8 mouse cellular contexts compared by ENCODE assay signal in genomic region chr5:21672812-21673635, GRCm38 (mm10). TPM values are rescaled to one million over a fixed set of nuclear protein-coding genes. Genes with fewer than 3 reads are reported as not detected.
A peak's percentile ranks its signal among the peaks of the same experiment; 100 is the strongest.
DNase-seq lines count a peak whose midpoint lies in the region; ATAC-seq and TF ChIP-seq lines count a peak whose summit lies in the region.

No protein-coding gene starts in this region.

- no peak overlapping the region for H3K9ac ChIP-seq in forebrain, embryonic 11.5 days (ENCODE audit: low read length)
- no peak overlapping the region for H3K9ac ChIP-seq in forebrain, embryonic 14.5 days (ENCODE audit: low read length)
- H3K9ac ChIP-seq in embryonic facial prominence, embryonic 12.5 days, result no peak overlapping the region
- H3K9ac ChIP-seq in limb, embryonic 11.5 days (ENCODE audit: low read length), result no peak overlapping the region

- H3K27me3 ChIP-seq in forebrain, embryonic 11.5 days (ENCODE audit: control insufficient read depth, insufficient read depth, low read length), result no peaks in the 10 kb centered on the region
- H3K27me3 ChIP-seq in forebrain, embryonic 14.5 days (replicated peaks; ENCODE audit: control insufficient read depth, insufficient read depth, low read length), result no peaks in the 10 kb centered on the region
- no peaks in the 10 kb centered on the region for H3K27me3 ChIP-seq in embryonic facial prominence, embryonic 12.5 days
- H3K27me3 ChIP-seq in limb, embryonic 11.5 days (ENCODE audit: control insufficient read depth, insufficient read depth, low read length), result no peaks in the 10 kb centered on the region
- H3K27me3 ChIP-seq in small intestine, adult 2 months (ENCODE audit: control insufficient read depth, insufficient read depth, low read length), result no peaks in the 10 kb centered on the region

- 68% methylated on average over 23 of the region's 23 CpGs for whole genome bisulfite sequencing in forebrain, embryonic 11.5 days
- WGBS in forebrain, embryonic 14.5 days, result 62% methylated on average over 23 of the region's 23 CpGs
- WGBS in embryonic facial prominence, embryonic 12.5 days, result 36% methylated on average over 23 of the region's 23 CpGs
- WGBS in limb, embryonic 11.5 days, result 45% methylated on average over 23 of the region's 23 CpGs
- 11% methylated on average over 23 of the region's 23 CpGs for WGBS in small intestine, adult 2 months

- ATAC-seq in forebrain, embryonic 11.5 days (replicated peaks; ENCODE audit: low FRiP score), result 0 out of 2 replicates have a peak, but pooled peaks have one; percentile 58
- no peak for ATAC-seq in forebrain, embryonic 14.5 days
- ATAC-seq in embryonic facial prominence, embryonic 12.5 days (ENCODE audit: insufficient number of reproducible peaks, insufficient read depth, low FRiP score, low TSS enrichment), result no peak
- peak; percentile 67; the same call in 1 of the 2 replicates for ATAC-seq in limb, embryonic 11.5 days (ENCODE audit: insufficient number of reproducible peaks, low FRiP score, low TSS enrichment, low read depth)

- TF ChIP-seq POLR2A in small intestine, adult 2 months (IDR thresholded peaks at IDR 0.05; ENCODE audit: low read depth, low read length), result no peak

- no peak overlapping the region for H3K4me2 ChIP-seq in forebrain, embryonic 11.5 days (ENCODE audit: low read depth, low read length, severe bottlenecking)
- no peak overlapping the region for H3K4me2 ChIP-seq in forebrain, embryonic 14.5 days (ENCODE audit: low read length)
- H3K4me2 ChIP-seq in embryonic facial prominence, embryonic 12.5 days (replicated peaks), result peak overlapping the region; percentile 21; the same call in 1 of the 2 replicates
- peak overlapping the region; percentile 15; the same call in 1 of the 2 replicates for H3K4me2 ChIP-seq in limb, embryonic 11.5 days (ENCODE audit: low read depth, severe bottlenecking)

- DNase-seq in forebrain, embryonic 11.5 days (ENCODE audit: low spot score), result no peak
- no peak for DNase-seq in forebrain, embryonic 14.5 days (ENCODE audit: low spot score)
- DNase-seq in CD4-positive, CD25-positive, alpha-beta regulatory T cell, adult 2 months (ENCODE audit: low read depth, low spot score), result peak; percentile 68
- DNase-seq in limb, embryonic 11.5 days (ENCODE audit: low spot score), result peak; percentile 67
- no peak for DNase-seq in retina, postnatal 1 day
- no peak for DNase-seq in left cerebral cortex, adult 8-10 months (ENCODE audit: low spot score in 2 of 2)

- no peak overlapping the region for H3K27ac ChIP-seq in forebrain, embryonic 11.5 days (ENCODE audit: low read depth, low read length)
- H3K27ac ChIP-seq in forebrain, embryonic 14.5 days (ENCODE audit: low read depth, low read length), result no peak overlapping the region
- 0 out of 2 replicates have a peak overlapping the region, but pooled peaks have one; percentile 3 for H3K27ac ChIP-seq in embryonic facial prominence, embryonic 12.5 days
- H3K27ac ChIP-seq in limb, embryonic 11.5 days (replicated peaks; ENCODE audit: low read depth, low read length), result peak overlapping the region; percentile 59
- H3K27ac ChIP-seq in small intestine, adult 2 months (ENCODE audit: insufficient read depth, low read depth, low read length), result peak overlapping the region; percentile 69

- H3K4me3 ChIP-seq in forebrain, embryonic 11.5 days (ENCODE audit: low read depth, low read length), result no peak overlapping the region
- no peak overlapping the region for H3K4me3 ChIP-seq in forebrain, embryonic 14.5 days (ENCODE audit: low read depth, low read length)
- no peak overlapping the region for H3K4me3 ChIP-seq in embryonic facial prominence, embryonic 12.5 days
- H3K4me3 ChIP-seq in limb, embryonic 11.5 days (ENCODE audit: low read depth, low read length), result no peak overlapping the region
- H3K4me3 ChIP-seq in small intestine, adult 2 months (ENCODE audit: low read depth, low read length), result peak overlapping the region; percentile 47

- TF ChIP-seq CTCF in small intestine, adult 2 months (IDR thresholded peaks at IDR 0.05; ENCODE audit: extremely low read depth, insufficient read length, insufficient replicate concordance, low read depth, low read length), result no peak

- no peaks in the 10 kb centered on the region; the same call in 1 of the 2 replicates for H3K36me3 ChIP-seq in forebrain, embryonic 11.5 days (ENCODE audit: control insufficient read depth, insufficient read depth, low read length)
- H3K36me3 ChIP-seq in forebrain, embryonic 14.5 days (ENCODE audit: control insufficient read depth, insufficient read depth, low read length), result peaks cover 37% of the 10 kb centered on the region
- H3K36me3 ChIP-seq in embryonic facial prominence, embryonic 12.5 days, result peaks cover 15% of the 10 kb centered on the region
- H3K36me3 ChIP-seq in limb, embryonic 11.5 days (ENCODE audit: control insufficient read depth, insufficient read depth, low read length), result no peaks in the 10 kb centered on the region
- peaks cover 4% of the 10 kb centered on the region; the same call in 1 of the 2 replicates for H3K36me3 ChIP-seq in small intestine, adult 2 months (ENCODE audit: control insufficient read depth, insufficient read depth, low read length)

- no peaks in the 10 kb centered on the region; the same call in 1 of the 2 replicates for H3K9me3 ChIP-seq in forebrain, embryonic 11.5 days (ENCODE audit: control insufficient read depth, low read length)
- H3K9me3 ChIP-seq in forebrain, embryonic 14.5 days (replicated peaks; ENCODE audit: control insufficient read depth, low read length), result no peaks in the 10 kb centered on the region
- no peaks in the 10 kb centered on the region for H3K9me3 ChIP-seq in embryonic facial prominence, embryonic 12.5 days
- H3K9me3 ChIP-seq in limb, embryonic 11.5 days (ENCODE audit: control insufficient read depth, low read length), result no peaks in the 10 kb centered on the region

- 0 out of 2 replicates have a peak, but pooled peaks cover 2% of the 10 kb centered on the region for H3K4me1 ChIP-seq in forebrain, embryonic 11.5 days (replicated peaks; ENCODE audit: control insufficient read depth, insufficient read depth, low read length)
- H3K4me1 ChIP-seq in forebrain, embryonic 14.5 days (ENCODE audit: control insufficient read depth, insufficient read depth, low read length), result no peaks in the 10 kb centered on the region
- H3K4me1 ChIP-seq in embryonic facial prominence, embryonic 12.5 days, result no peaks in the 10 kb centered on the region
- H3K4me1 ChIP-seq in limb, embryonic 11.5 days (ENCODE audit: control insufficient read depth, insufficient read depth, low read length), result peaks cover 5% of the 10 kb centered on the region; the same call in 1 of the 2 replicates
- H3K4me1 ChIP-seq in small intestine, adult 2 months (ENCODE audit: control insufficient read depth, insufficient read depth, insufficient read length, low read length), result no peaks in the 10 kb centered on the region

RNA-seq across cellular contexts. Expression of gene Armc10, which starts 27.4 kb away (rescaled TPM):
- 93.1 and 93.2 TPM in 2 replicates for polyA plus RNA-seq in forebrain, embryonic 11.5 days (2014; fragmentation: Nextera tagmentation; extraction: Ambion mirVana)
- 93.3 and 101 TPM in 2 replicates for polyA plus RNA-seq in forebrain, embryonic 14.5 days (2014; fragmentation: Nextera tagmentation; extraction: Ambion mirVana)
- polyA plus RNA-seq in embryonic facial prominence, embryonic 12.5 days (2016; fragmentation: Nextera tagmentation; extraction: Ambion mirVana), result 58.2 and 58.4 TPM in 2 replicates
- polyA plus RNA-seq in limb, embryonic 11.5 days (2014; fragmentation: Nextera tagmentation; extraction: Ambion mirVana), result 75.3 and 91.9 TPM in 2 replicates
- 12.0 and 31.8 TPM in 2 replicates for polyA plus RNA-seq in small intestine, adult 2 months (2012; rRNA removed)
- 10 to 100 TPM; 20.0 to 21.6 (median 20.7) TPM for total RNA-seq in left cerebral cortex, adult 8-10 months (2022)

RNA-seq across cellular contexts. Expression of gene Fbxl13, which starts 27.6 kb away (rescaled TPM):
- 0.15 TPM in 1 of 2 replicates, not detected in the other for polyA plus RNA-seq in forebrain, embryonic 11.5 days (2014; fragmentation: Nextera tagmentation; extraction: Ambion mirVana)
- 0.10 and 0.18 TPM in 2 replicates for polyA plus RNA-seq in forebrain, embryonic 14.5 days (2014; fragmentation: Nextera tagmentation; extraction: Ambion mirVana)
- 0.09 and 0.10 TPM in 2 replicates for polyA plus RNA-seq in embryonic facial prominence, embryonic 12.5 days (2016; fragmentation: Nextera tagmentation; extraction: Ambion mirVana)
- 0.12 TPM in 1 of 2 replicates, not detected in the other for polyA plus RNA-seq in limb, embryonic 11.5 days (2014; fragmentation: Nextera tagmentation; extraction: Ambion mirVana)
- not detected in 2 replicates for polyA plus RNA-seq in small intestine, adult 2 months (2012; rRNA removed)
- total RNA-seq in left cerebral cortex, adult 8-10 months (2022), result under 1 TPM; 0.23 to 0.70 (median 0.32) TPM

RNA-seq across cellular contexts. Expression of gene Napepld, which starts 28.2 kb away (rescaled TPM):
- 17.9 and 20.3 TPM in 2 replicates for polyA plus RNA-seq in forebrain, embryonic 11.5 days (2014; fragmentation: Nextera tagmentation; extraction: Ambion mirVana)
- 4.5 and 4.6 TPM in 2 replicates for polyA plus RNA-seq in forebrain, embryonic 14.5 days (2014; fragmentation: Nextera tagmentation; extraction: Ambion mirVana)
- 3.2 and 3.3 TPM in 2 replicates for polyA plus RNA-seq in embryonic facial prominence, embryonic 12.5 days (2016; fragmentation: Nextera tagmentation; extraction: Ambion mirVana)
- 4.5 and 5.0 TPM in 2 replicates for polyA plus RNA-seq in limb, embryonic 11.5 days (2014; fragmentation: Nextera tagmentation; extraction: Ambion mirVana)
- 0.85 and 1.3 TPM in 2 replicates for polyA plus RNA-seq in small intestine, adult 2 months (2012; rRNA removed)
- total RNA-seq in left cerebral cortex, adult 8-10 months (2022), result 10 to 100 TPM; 11.6 to 13.2 (median 12.2) TPM

Comparison
In these comparisons a context has a peak if more than half of its experiments do, and no peak if none do; other contexts are left out.
1. ATAC-seq: peak in forebrain, embryonic 11.5 days (single experiment) and limb, embryonic 11.5 days (single experiment); none in forebrain, embryonic 14.5 days (single experiment) and embryonic facial prominence, embryonic 12.5 days (single experiment).
2. DNase-seq: peak in CD4-positive, CD25-positive, alpha-beta regulatory T cell, adult 2 months (single experiment) and limb, embryonic 11.5 days (single experiment); none in forebrain, embryonic 11.5 days (single experiment), forebrain, embryonic 14.5 days (single experiment), retina, postnatal 1 day (single experiment) and left cerebral cortex, adult 8-10 months (0 of 2).
3. H3K27ac ChIP-seq: peak in embryonic facial prominence, embryonic 12.5 days (single experiment), limb, embryonic 11.5 days (single experiment) and small intestine, adult 2 months (single experiment); none in forebrain, embryonic 11.5 days (single experiment) and forebrain, embryonic 14.5 days (single experiment).
4. H3K4me2 ChIP-seq: peak in embryonic facial prominence, embryonic 12.5 days (single experiment) and limb, embryonic 11.5 days (single experiment); none in forebrain, embryonic 11.5 days (single experiment) and forebrain, embryonic 14.5 days (single experiment).